Mouse (Mus musculus) left cerebral cortex, postnatal 14 days (tissue): ENCODE measurements around the gene Plekhg3. TPM values are rescaled to one million over a fixed set of nuclear protein-coding genes. Genes with fewer than 3 reads are reported as not detected.

ENCODE experiments used
- DNase-seq, 2 experiments: peaks; one replicate each; pipeline ENCODE4 v3.0.0; 2021 to 2022; ENCODE audit warnings: low spot score in 2 of 2, mixed read lengths in 1 of 2
- intact Hi-C: fragments of 180-260 bp; cut with DNase I; formaldehyde crosslinking; loops from one replicate; pipeline ENCODE4 v1.15.1; 2025
- total RNA-seq, 2 experiments: library from RNA; stranded (reverse); gene quantifications; 2 replicates each; pipeline ENCODE4 v1.2.3; 2021

The Plekhg3 gene
- total RNA-seq, 2 experiments from 2014 or later: 7.0 to 9.7 TPM

DNA sequence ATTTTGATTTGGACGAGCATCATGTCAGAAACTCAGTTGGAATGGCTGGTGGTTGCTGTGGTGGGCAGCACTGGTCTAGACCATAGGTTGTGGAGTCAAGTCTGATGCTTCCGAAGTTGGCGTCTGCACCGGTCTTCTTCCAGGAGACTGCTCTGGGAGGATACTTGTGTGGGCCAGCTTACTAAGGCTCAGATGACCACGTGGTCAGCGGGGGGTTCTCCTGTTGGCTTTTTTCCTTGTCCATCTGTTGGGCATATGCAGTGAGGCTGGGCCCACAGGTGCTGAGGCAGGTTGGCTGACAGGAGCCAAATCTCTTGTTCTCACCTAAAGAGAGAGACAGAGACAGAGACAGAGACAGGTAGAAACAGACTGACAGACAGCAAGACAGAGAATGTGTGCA is 44.1 kb downstream of the Plekhg3 start:
- DNase-seq: no peak
- intact Hi-C loops: no loop called here

DNA sequence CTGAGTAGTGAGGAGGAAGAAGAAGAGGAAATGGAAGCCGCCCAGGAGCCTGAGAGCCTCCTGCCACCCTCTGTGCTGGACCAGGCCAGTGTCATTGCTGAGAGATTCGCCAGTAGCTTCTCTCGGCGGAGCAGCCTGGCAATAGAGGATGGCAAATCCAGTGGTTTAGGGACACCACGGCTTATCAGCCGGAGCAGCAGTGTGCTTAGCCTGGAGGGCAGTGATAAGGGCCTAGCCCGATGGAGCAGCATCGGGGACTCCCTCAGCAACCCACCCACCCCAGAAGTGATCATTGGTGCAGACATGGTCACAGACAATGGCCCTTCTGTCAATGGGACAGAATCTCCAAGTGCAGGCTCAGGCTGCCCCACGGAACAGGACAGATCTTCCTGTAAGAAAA is 45.4 kb downstream of the Plekhg3 start:
- intact Hi-C loops: no loop called here
- DNase-seq: no peak

DNA sequence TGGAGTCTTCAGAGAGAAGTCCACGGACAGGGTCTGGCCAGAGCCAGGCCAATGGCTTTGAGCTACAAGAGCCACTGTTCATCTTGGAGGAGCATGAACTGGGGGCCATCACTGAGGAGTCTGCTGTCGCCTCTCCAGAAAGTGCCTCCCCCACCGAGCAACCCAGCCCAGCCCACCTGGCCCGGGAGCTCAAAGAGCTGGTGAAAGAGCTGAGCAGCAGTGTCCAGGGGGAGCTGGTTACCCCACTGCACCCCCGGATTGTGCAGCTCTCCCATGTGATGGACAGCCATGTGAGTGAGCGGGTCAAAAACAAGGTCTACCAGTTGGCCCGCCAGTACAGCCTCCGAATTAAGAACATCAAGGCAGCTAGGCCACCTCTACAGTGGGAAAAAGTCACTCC is 46.1 kb downstream of the Plekhg3 start:
- intact Hi-C loops: no loop called here
- DNase-seq: no peak

DNA sequence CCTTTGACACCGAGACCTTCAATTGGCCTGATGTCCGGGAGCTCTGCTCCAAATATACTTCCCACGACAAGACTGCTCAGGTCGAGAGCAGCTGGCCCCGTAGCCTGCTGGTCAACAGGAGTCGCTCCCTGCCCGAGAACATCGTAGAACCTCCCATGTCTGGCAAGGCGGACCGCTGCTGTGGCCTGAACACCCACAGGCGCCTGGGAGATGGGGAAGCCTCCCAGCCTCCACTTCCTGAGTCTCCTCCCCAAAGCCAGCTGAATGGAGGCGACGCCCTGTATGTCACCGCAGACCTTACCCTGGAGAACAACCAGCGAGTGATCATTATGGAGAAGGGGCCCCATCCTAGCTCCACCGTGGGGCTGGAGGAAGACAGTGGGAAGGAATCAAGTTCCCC is 47.2 kb downstream of the Plekhg3 start:
- intact Hi-C loops: no loop called here
- no peak for DNase-seq

DNA sequence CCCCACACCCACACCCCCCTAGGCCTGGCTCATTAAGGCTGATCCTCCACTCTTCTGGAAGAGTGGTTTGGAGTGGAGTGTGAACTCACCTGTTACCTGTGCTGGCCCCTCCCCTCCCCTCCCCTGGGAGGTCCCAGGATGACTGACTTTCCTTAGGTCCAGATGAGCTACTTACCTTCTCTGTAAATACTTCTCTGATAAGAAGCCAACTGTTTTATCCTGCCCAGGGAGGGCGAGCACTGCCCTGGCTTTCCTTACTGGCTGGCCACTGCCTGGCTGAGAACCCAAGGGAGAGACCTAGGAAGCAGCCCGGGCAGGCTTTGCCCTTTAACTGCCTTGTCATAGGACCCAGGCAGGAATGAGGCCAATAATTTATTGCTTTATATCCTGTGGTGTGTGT is 47.8 kb downstream of the Plekhg3 start:
- intact Hi-C loops: no loop called here
- DNase-seq: no peak

DNA sequence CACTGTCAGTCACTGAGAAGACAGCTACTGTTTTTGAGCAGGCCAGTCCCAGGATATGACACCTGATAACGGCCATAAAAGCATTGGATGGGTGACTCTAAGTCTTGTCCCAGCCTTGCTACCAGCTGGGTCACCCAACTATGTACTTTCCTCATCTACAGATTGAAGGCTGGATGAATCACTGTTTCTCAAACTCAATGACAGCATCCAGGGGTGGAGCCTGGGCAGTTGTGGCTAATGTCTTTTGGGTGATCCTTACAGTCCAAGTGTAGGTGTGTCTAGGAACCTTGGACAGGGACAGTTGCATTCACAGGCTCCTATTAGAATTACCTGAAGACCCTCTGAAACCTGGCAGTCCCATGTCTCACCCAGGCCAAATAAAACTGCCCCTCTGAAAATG is 49.1 kb downstream of the Plekhg3 start:
- no peak for DNase-seq
- intact Hi-C loops: no loop called here

DNA sequence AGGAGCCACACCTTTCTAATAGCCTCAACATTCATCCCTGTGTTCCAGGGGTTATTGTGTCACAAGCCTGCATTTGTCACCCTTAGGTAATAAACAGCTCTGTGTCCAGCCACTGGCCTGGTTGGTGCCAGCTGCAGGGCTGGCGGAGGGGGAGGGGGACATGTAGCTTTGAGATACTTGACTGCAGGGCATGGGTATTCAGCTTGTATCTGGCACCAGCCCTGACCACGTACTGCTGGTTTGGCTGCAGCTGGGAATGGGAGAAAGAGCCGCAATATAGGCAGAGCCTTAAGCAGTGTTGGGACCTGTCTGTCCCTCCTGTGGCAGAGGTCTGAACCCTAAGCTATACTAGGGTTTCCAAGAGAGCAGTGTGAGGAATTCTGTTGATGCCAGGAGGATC is 51.4 kb downstream of the Plekhg3 start:
- DNase-seq: no peak
- intact Hi-C loops: no loop called here

DNA sequence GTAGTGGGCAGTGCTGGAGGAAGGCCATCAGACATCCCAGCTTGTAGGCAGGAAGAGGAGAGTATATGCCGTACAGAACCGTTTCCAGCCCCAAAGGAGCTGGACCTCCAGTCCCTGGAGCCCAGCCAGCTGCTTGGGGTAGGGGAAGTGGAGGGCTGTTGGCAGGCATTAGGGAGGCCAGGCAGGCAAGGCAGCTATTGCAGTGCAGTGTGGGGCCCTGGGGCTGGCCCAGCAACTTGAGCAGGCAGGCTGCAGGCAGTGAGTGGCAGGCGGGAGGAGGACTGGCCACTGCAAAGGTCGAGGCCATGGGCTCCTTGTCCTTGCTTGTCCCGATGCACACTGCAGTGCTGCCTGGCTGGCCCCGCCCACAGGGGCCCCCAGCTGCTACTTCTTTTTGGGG is 52.1 kb downstream of the Plekhg3 start:
- peak in 1 of 2 experiments; percentile 40 for DNase-seq
- intact Hi-C loops: no loop called here

DNA sequence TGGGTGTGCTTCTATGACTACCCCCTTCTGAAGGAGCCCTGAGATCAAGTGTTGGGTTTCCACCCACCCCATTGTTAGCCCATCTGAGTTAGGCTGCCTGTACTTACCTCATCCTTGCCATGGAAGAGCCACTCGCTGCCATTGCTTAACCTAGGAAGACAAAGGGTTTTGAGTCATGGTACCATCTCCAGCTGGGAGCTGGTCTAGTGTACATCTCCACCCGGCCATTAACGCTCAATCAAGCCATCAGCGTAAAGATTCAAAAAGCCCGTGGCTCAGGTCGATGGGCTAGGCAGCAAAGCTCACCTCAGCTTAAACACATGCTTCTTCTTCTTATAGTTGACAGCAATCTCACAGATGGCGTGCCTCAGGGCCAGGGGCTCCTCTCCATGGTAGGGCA is 52.8 kb downstream of the Plekhg3 start:
- intact Hi-C loops: no loop called here
- no peak for DNase-seq

DNA sequence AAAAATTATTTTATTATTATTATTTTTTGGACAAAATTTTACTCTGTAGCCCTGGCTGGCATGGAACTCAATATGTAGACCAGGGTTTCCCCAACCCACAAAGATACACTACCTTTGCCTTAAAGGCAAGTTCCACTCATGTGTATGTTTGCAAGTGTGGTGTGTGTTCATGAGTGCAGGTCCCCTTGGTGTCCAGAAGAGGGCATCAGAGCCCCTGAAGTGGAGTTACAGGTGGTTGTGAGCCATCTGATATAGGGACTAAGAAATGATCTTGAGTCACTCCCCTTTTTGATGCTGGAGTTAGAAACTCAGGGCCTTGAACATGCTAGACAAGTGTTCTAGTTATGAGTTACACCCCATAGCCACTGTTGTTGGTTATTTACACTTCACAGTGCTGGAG is 54.3 kb downstream of the Plekhg3 start:
- no peak for DNase-seq
- intact Hi-C loops: no loop called here

DNA sequence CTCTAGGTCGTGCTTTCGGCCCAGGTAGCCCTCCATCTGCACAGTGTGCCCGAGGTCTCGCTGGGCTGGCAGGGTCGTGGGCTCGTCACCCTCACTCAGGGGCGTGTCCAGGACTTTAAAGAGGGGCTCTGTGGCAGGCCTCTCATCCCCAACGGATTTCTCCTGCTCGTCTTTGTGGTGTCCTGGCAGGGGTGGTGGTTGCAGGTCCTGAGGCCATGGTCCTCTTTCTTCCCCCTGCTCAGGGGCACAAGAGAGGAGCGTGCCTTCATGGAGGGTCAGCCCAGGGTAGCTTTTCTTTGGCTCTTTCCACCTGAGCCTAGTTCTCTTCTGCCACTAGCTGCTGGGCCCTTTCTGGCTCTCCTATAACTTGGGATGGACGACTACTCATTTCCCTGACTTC is 56.7 kb downstream of the Plekhg3 start:
- intact Hi-C loops: no loop called here
- DNase-seq: no peak

DNA sequence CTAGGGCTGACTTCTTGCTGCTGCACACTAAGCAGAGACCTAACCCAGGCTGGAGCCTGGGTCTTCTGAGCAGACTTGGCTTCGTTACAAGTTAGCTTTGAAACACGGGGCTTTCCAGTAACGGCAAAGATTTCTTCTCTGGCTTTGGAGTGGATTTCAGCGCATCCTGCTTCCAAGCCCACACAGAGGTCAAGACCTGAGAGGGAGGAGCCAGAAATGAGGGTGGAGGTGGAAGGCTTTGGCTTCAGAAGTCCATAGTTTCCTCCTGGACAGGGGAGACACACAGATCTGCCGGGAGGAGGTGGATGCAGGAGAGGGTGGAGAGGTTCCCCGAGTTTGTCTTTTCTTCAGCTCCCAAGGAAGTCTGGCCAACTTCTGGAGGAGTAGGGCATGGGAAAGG is 58.8 kb downstream of the Plekhg3 start:
- DNase-seq: no peak
- intact Hi-C loops: no loop called here

DNA sequence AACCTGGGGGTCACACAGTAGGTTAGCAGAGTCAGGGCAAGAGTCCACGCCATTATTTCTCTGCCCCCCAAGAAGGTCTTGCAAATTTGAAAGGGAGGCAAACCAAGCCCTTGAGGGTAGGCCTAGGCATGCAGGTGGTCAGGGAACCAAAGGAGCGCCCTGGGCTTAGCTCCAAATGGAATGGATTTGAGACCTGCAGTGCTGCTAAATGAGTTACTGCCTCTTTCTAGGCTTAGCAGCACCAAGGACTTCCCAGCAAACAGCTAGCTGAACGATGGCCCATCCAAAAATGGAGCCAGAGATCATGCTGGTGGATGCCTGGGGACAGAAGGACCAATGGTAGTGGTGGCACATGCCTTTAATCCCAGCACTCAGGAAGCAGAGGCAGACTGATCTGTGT is 60.3 kb downstream of the Plekhg3 start:
- intact Hi-C loops: loop anchor here (5.0 to 10.0 kb wide), 2 partner anchors 126 to 316 kb away; no protein-coding TSS in a partner anchor
- DNase-seq: no peak

DNA sequence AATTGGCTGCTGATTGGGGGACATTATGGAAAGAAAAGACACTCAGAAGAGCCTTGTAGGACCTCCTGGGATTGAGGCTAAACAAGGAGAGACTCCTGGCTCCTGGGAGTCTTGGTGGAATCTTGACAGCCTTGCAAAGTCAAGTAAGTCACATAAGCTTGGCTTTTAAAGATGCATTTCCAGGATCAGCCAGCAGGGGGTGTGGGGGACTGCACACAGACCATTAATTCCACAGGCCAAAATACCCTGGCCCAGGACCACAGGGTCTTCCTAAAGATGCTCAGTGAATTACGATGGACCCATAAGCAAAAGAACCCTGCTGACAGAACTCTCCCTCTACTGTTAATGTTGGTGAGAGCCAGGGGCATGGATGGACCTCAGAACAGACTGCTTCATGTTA is 61.5 kb downstream of the Plekhg3 start:
- intact Hi-C loops: loop anchor here (5.0 to 10.0 kb wide), 2 partner anchors 125 to 317 kb away; no protein-coding TSS in a partner anchor
- DNase-seq: peak in 1 of 2 experiments; percentile 39

DNA sequence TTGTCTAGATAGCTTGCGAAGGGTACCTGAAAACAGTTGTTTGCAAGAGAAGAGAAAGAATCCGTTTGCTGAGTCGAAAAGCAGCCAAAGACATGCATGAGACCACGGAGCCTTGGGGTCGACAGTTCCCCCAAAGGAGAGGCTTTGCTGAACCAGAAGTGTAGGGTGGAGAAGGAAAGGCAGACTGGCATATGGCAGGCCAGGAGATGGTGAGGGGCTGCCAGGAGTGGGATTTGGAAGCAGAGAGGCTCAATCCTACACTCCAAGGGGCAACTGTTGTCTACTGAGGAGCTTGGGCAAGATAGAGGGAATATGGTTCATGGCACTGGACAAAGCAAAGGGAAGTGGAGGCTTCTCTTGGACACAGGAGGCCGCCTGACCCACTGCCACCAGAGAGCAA is 62.6 kb downstream of the Plekhg3 start:
- intact Hi-C loops: loop anchor here (5.0 to 10.0 kb wide), 2 partner anchors 124 to 318 kb away; no protein-coding TSS in a partner anchor
- no peak for DNase-seq

DNA sequence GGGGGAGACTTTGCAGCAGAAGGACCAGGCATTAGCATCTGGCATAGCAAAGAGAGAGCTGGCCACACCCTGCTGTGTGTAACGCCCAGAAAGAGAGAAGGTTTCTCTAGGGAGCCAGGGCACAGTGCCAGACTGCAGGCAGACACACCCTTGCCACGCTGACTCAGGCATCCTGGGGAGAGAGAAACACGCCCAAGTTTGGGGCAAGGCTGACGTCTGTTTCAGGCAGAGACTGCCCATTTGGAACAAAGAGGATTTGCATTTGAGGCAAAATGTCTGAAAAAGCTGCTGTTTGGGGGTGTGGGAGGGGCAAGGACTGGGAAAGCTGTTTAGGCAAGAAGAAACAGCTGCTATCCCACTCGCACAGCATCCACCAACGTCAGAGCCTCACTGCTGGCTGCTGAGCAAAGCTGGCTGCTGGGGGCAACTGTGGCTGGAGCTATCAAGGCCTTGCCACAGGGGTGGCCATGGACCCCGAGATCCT is 63.2 kb downstream of the Plekhg3 start:
- DNase-seq: peak; percentile 73 to 86
- intact Hi-C loops: loop anchor here (5.0 to 10.0 kb wide), 2 partner anchors 123 to 319 kb away; no protein-coding TSS in a partner anchor

DNA sequence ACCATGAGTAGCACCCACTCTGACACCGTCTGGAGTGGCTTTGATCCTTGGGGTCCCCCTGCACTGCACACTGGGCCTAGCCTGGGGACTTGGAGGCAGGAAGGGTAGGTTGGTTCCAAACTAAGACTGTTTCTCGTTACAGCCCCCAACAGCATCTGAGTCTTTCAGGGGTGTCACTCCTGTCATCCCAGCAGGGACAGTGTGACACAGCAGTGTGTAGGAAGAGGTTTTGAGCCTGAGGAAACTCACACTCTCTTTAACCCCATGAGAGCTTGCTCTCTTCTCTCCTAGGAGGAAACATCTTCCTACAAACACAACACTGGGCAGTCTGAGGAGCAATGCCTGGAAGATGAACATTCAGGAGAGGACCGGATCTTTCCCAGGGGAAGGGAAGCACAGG is 63.9 kb downstream of the Plekhg3 start:
- intact Hi-C loops: loop anchor here (5.0 to 10.0 kb wide), 2 partner anchors 123 to 320 kb away; no protein-coding TSS in a partner anchor
- DNase-seq: no peak

DNA sequence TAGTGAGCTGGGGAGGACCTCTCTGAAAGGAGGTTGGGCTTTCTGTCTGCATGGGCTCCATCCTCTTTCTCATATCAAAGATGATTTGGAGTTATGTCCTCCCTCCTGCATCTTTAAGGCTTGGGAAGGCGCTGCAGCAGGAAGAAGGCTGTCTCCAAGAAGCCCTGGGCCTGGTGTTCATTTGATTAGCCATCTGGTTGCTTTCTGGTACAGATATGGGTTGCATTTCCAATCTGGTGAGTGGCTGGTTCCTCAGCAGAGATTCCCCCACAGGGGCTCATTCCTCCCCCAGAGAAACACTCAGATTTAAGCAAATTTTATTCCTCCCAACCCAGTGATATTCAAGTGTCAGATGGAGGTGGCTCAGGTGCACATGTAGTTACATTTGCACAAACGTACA is 65.1 kb downstream of the Plekhg3 start:
- peak; percentile 31 to 58 for DNase-seq
- intact Hi-C loops: loop anchor here (5.0 to 10.0 kb wide), 2 partner anchors 99 to 321 kb away; no protein-coding TSS in a partner anchor

DNA sequence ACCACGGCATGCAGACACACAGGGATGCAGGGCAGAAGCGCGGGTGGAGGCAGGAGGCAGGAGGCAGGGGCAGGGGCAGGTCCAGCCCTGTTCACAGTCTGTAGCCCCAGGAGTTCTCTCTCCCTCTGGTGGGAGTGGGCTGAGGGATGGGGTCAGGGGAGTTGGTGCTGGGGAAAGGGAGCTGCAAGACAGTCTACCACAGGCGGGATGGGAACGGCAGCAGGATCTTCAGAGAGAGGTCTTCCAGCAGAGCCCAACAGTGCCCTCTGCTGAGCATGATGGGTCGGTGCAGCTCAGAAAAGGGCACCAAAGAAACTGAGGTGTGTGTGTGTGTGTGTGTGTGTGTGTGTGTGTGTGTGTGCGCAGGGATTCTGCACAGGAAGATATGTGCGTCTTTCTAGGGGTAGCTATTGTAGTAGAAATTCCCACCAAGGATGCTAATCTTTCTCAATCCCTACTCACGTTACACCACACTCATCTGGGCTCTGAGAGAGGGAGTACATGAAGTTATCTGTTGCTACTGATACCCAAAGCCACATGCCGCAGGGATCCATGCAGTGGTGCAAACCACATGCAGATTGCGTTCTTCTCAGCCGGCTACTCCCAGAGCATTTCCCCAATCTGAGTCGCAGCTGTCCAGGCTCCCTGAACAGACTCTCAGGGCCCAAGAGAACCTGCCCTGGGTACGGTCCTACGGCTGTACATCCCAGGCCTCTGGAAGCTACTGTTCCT is 65.8 kb downstream of the Plekhg3 start:
- DNase-seq: peak; percentile 84 to 94
- intact Hi-C loops: loop anchor here (5.0 to 10.0 kb wide), 2 partner anchors 99 to 322 kb away; no protein-coding TSS in a partner anchor

DNA sequence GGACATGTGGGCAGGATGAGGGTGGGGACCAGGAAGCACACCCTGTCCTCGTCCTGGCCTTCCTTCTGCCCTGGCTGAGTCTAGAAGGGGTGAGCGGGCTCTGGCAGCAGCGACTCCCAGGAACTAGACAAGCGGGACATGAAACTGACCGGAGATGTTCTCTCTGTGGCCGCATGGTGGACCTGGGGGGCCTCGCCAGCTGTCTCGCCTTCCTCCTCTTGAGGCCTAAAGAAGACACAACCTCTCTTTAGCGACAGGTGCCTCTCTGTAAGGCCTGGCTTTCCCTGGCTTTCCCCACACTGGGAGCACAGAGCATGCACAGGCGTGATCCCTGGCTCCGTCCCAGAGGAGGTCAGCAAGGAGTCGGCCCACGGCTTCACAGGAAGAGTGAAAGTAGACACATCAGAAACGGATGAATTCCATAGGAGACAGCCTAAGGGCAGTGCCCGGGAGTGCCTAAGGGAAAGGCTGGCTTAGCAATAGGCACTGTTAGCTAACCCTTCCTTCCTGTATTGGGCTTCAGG is 66.9 kb downstream of the Plekhg3 start:
- DNase-seq: no peak
- intact Hi-C loops: loop anchor here (5.0 to 10.0 kb wide), 2 partner anchors 100 to 323 kb away; no protein-coding TSS in a partner anchor
